In the genomic region with DNA sequence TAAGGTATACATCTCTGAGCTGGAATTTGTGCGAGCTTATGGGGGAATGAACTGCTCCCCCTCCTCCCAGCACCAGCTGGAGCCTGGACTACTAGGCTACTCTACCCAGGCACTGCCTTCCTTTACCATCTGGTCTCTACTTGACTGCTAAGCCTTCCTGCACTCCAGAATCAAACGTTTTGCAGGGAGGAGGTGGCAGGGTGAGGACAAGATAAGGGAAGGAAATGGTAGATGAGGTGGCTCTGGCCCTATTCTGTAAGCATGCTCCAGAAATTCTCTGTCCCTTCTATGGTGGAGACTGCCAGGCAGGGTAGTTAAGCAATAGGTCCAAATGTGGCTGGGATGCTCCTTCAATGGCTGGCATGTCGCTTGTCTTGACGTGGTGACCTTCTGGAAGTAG, we compare ENCODE assay signal across 8 mouse cellular contexts. TPM values are rescaled to one million over a fixed set of nuclear protein-coding genes. Genes with fewer than 3 reads are reported as not detected.
DNase-seq lines count a peak whose midpoint lies in the region; ATAC-seq and TF ChIP-seq lines count a peak whose summit lies in the region.

No protein-coding gene starts in this region.

- WGBS in cerebellum, adult 2 months: 67% methylated on average over 4 of the region's 4 CpGs
- WGBS in lung, embryonic 14.5 days: 24% methylated on average over 4 of the region's 4 CpGs
- 50% methylated on average over 4 of the region's 4 CpGs for WGBS in intestine, embryonic 16.5 days
- WGBS in neural tube, embryonic 13.5 days: 43% methylated on average over 4 of the region's 4 CpGs

- peaks cover 3% of the 10 kb centered on the region; the same call in 1 of the 2 replicates for H3K36me3 ChIP-seq in lung, embryonic 14.5 days (ENCODE audit: insufficient read depth)
- H3K36me3 ChIP-seq in intestine, embryonic 16.5 days (ENCODE audit: control insufficient read depth, insufficient read depth, low read length): no peaks in the 10 kb centered on the region
- H3K36me3 ChIP-seq in neural tube, embryonic 13.5 days: no peaks in the 10 kb centered on the region

- TF ChIP-seq POLR2A in cerebellum, adult 2 months (IDR thresholded peaks at IDR 0.05; ENCODE audit: borderline replicate concordance, insufficient read depth, low read length): no peak

- no peak for DNase-seq in cerebellum, adult 2 months
- no peak for DNase-seq in cerebellum, adult 8-10 months
- peak; percentile 17 for DNase-seq in lung, embryonic 14.5 days
- no peak for DNase-seq in lung, postnatal 25 days (ENCODE audit: low spot score)
- DNase-seq in kidney, postnatal 14 days: no peak
- no peak for DNase-seq in kidney, postnatal 25 days

- H3K4me2 ChIP-seq in lung, embryonic 14.5 days: peak overlapping the region; percentile 99
- peak overlapping the region; percentile 100; the same call in 1 of the 2 replicates for H3K4me2 ChIP-seq in intestine, embryonic 16.5 days (ENCODE audit: low read depth, low read length)
- H3K4me2 ChIP-seq in neural tube, embryonic 13.5 days: peak overlapping the region; percentile 100

- no peaks in the 10 kb centered on the region for H3K27me3 ChIP-seq in cerebellum, adult 2 months (ENCODE audit: control insufficient read depth, insufficient read depth, low read length)
- H3K27me3 ChIP-seq in lung, embryonic 14.5 days (ENCODE audit: insufficient read depth, low read length): no peaks in the 10 kb centered on the region
- H3K27me3 ChIP-seq in intestine, embryonic 16.5 days (replicated peaks; ENCODE audit: control insufficient read depth, insufficient read depth, low read length): no peaks in the 10 kb centered on the region
- peaks cover 56% of the 10 kb centered on the region for H3K27me3 ChIP-seq in neural tube, embryonic 13.5 days

- peaks cover 3% of the 10 kb centered on the region; the same call in 1 of the 2 replicates for H3K4me1 ChIP-seq in cerebellum, adult 2 months (ENCODE audit: control insufficient read depth, insufficient read depth, low read length)
- peaks cover 25% of the 10 kb centered on the region for H3K4me1 ChIP-seq in lung, embryonic 14.5 days (ENCODE audit: insufficient read depth)
- H3K4me1 ChIP-seq in intestine, embryonic 16.5 days (ENCODE audit: control insufficient read depth, insufficient read depth, low read length): peaks cover 16% of the 10 kb centered on the region
- peaks cover 29% of the 10 kb centered on the region for H3K4me1 ChIP-seq in neural tube, embryonic 13.5 days (replicated peaks)

- ATAC-seq in lung, embryonic 14.5 days (ENCODE audit: insufficient read depth): no peak
- ATAC-seq in intestine, embryonic 16.5 days: no peak
- no peak for ATAC-seq in neural tube, embryonic 13.5 days (ENCODE audit: low read depth)

- H3K4me3 ChIP-seq in cerebellum, adult 2 months (replicated peaks; ENCODE audit: insufficient read depth, low read depth, low read length): peak overlapping the region; percentile 14
- peak overlapping the region; percentile 75; the same call in 1 of the 2 replicates for H3K4me3 ChIP-seq in lung, embryonic 14.5 days (ENCODE audit: low read depth, low read length)
- peak overlapping the region; percentile 5; the same call in 1 of the 2 replicates for H3K4me3 ChIP-seq in intestine, embryonic 16.5 days (ENCODE audit: low read length)
- H3K4me3 ChIP-seq in neural tube, embryonic 13.5 days: no peak overlapping the region

- H3K9ac ChIP-seq in lung, embryonic 14.5 days: no peak overlapping the region
- H3K9ac ChIP-seq in intestine, embryonic 16.5 days (ENCODE audit: low read depth, low read length): no peak overlapping the region
- 0 out of 2 replicates have a peak overlapping the region, but pooled peaks have one; percentile 68 for H3K9ac ChIP-seq in neural tube, embryonic 13.5 days

- H3K27ac ChIP-seq in cerebellum, adult 2 months (ENCODE audit: insufficient read depth, low read length): no peak overlapping the region
- peak overlapping the region; percentile 32; the same call in 1 of the 2 replicates for H3K27ac ChIP-seq in lung, embryonic 14.5 days (ENCODE audit: low read depth)
- no peak overlapping the region for H3K27ac ChIP-seq in intestine, embryonic 16.5 days (ENCODE audit: low read length)
- H3K27ac ChIP-seq in neural tube, embryonic 13.5 days (replicated peaks): no peak overlapping the region

- no peak for TF ChIP-seq CTCF in cerebellum, adult 2 months (IDR thresholded peaks at IDR 0.05; ENCODE audit: borderline replicate concordance, insufficient read depth, low read depth, low read length)
- TF ChIP-seq CTCF in lung, embryonic 14.5 days (IDR thresholded peaks at IDR 0.05; ENCODE audit: low read depth): no peak

- no peaks in the 10 kb centered on the region for H3K9me3 ChIP-seq in lung, embryonic 14.5 days (ENCODE audit: low read depth, low read length)
- H3K9me3 ChIP-seq in intestine, embryonic 16.5 days (ENCODE audit: control insufficient read depth, low read length): no peaks in the 10 kb centered on the region
- no peaks in the 10 kb centered on the region for H3K9me3 ChIP-seq in neural tube, embryonic 13.5 days

RNA-seq across cellular contexts. Expression of gene Tbc1d1, which starts 2.4 kb away (rescaled TPM):
- 17.3 and 17.7 TPM in 2 replicates for polyA plus RNA-seq in cerebellum, adult 2 months (2012; rRNA removed)
- 54.4 and 58.7 TPM in 2 replicates for polyA plus RNA-seq in lung, embryonic 14.5 days (2014; fragmentation: Nextera tagmentation; extraction: Ambion mirVana)
- polyA plus RNA-seq in intestine, embryonic 16.5 days (2015; fragmentation: Nextera tagmentation; extraction: Ambion mirVana): 32.3 and 38.5 TPM in 2 replicates
- 14.9 and 16.7 TPM in 2 replicates for polyA plus RNA-seq in neural tube, embryonic 13.5 days (2015; fragmentation: Nextera tagmentation; extraction: Ambion mirVana)
